Mouse (Mus musculus) inflammation-experienced regulatory T-cells (primary cell): Measurements from ENCODE around the gene Rnf224. TPM values are rescaled to one million over a fixed set of nuclear protein-coding genes. Genes with fewer than 3 reads are reported as not detected.

Experiments
- polyA plus RNA-seq, 2 experiments: library from polyadenylated mRNA; unstranded; fragments of 100-300 nt; shearing (Covaris generic); gene quantifications; one replicate each; pipeline ENCODE4 v1.2.1; 2017

The Rnf224 gene
- not detected for polyA plus RNA-seq

GRCm38 (mm10) chr2:25236614-25237013 lies at the start of gene Rnf224:
Gene Rnf224, minus strand, starts transcription at chr2:25236787.

GRCm38 (mm10) chr2:25271827-25272511 lies 35.4 kb upstream of the Rnf224 start, which contains the start of the genes Ssna1 and Anapc2:
Gene Ssna1, minus strand, starts transcription at chr2:25272438.
Gene Anapc2, plus strand, starts transcription at chr2:25272478.

GRCm38 (mm10) chr2:25262291-25262767 lies 25.7 kb upstream of the Rnf224 start, which contains the start of gene Tprn:
Gene Tprn, plus strand, starts transcription at chr2:25262618.

GRCm38 (mm10) chr2:25255284-25255779 lies 18.7 kb upstream of the Rnf224 start, which contains the start of gene Tmem203:
Gene Tmem203, plus strand, starts transcription at chr2:25255439.

GRCm38 (mm10) chr2:25246183-25247072 lies 9.8 kb upstream of the Rnf224 start, which contains the start of gene AL732309.1:
Gene AL732309.1, minus strand, starts transcription at chr2:25246863.

GRCm38 (mm10) chr2:25242101-25242506 lies 5.5 kb upstream of the Rnf224 start, which contains the start of the genes Rnf208 and Cysrt1:
Gene Rnf208, plus strand, starts transcription at chr2:25242255.
Gene Cysrt1, minus strand, starts transcription at chr2:25242452.

GRCm38 (mm10) chr2:25234050-25234449 lies 2.5 kb downstream of the Rnf224 start, which contains the start of gene Slc34a3:
Gene Slc34a3, minus strand, starts transcription at chr2:25234364.

GRCm38 (mm10) chr2:25224492-25224765 lies 12.2 kb downstream of the Rnf224 start, which contains the start of gene Tubb4b:
Gene Tubb4b, minus strand, starts transcription at chr2:25224702.

GRCm38 (mm10) chr2:25218445-25218844 lies 18.1 kb downstream of the Rnf224 start, which contains the start of gene Fam166a:
Gene Fam166a, plus strand, starts transcription at chr2:25218745.

GRCm38 (mm10) chr2:25214444-25214843 lies 22.1 kb downstream of the Rnf224 start, which contains the start of gene Stpg3:
Gene Stpg3, minus strand, starts transcription at chr2:25214637.

GRCm38 (mm10) chr2:25211121-25211670 lies 25.4 kb downstream of the Rnf224 start, which contains the start of gene Nelfb:
Gene Nelfb, minus strand, starts transcription at chr2:25211489.

GRCm38 (mm10) chr2:25196172-25196954 lies 40.2 kb downstream of the Rnf224 start, which contains the start of gene Tor4a:
Gene Tor4a, minus strand, starts transcription at chr2:25196886.

Other genes with a start within 250 kb of the Rnf224 start
- gene Nsmf, start 182.4 kb downstream of the Rnf224 start, polyA plus RNA-seq = 10 to 100 TPM; 35.8 to 65.7 TPM
- gene Entpd8, start 156.5 kb downstream of the Rnf224 start, polyA plus RNA-seq = 1 to 10 TPM; 1.1 to 2.4 TPM
- gene Noxa1, start 141.6 kb downstream of the Rnf224 start, polyA plus RNA-seq = 10 to 100 TPM in 1 of 2 experiments, 1 to 10 TPM in 1; 3.2 to 10.1 TPM
- gene Nrarp, start 56.0 kb downstream of the Rnf224 start, polyA plus RNA-seq = 1 to 10 TPM; 4.9 to 8.7 TPM
- gene Tor4a, start 39.9 kb downstream of the Rnf224 start, polyA plus RNA-seq = 100 to 1,000 TPM; 105 to 119 TPM
- gene Nelfb, start 25.3 kb downstream of the Rnf224 start, polyA plus RNA-seq = 100 to 1,000 TPM; 141 to 186 TPM
- 1 to 10 TPM in 1 of 2 experiments, under 1 TPM in 1; 0.29 to 1.4 TPM for gene Stpg3, start 22.1 kb downstream of the Rnf224 start, polyA plus RNA-seq
- under 1 TPM; 0.27 to 0.54 TPM for gene Fam166a, start 18.0 kb downstream of the Rnf224 start, polyA plus RNA-seq
- 100 to 1,000 TPM; 172 to 185 TPM for gene Tubb4b, start 12.1 kb downstream of the Rnf224 start, polyA plus RNA-seq
- not detected for gene Slc34a3, start 2.4 kb downstream of the Rnf224 start, polyA plus RNA-seq
- 1 to 10 TPM; 1.2 to 2.0 TPM for gene Rnf208, start 5.5 kb upstream of the Rnf224 start, polyA plus RNA-seq
- gene Cysrt1, start 5.7 kb upstream of the Rnf224 start, polyA plus RNA-seq = not detected
- gene AL732309.1, start 10.1 kb upstream of the Rnf224 start, polyA plus RNA-seq = 10 to 100 TPM in 1 of 2 experiments, 1 to 10 TPM in 1; 6.2 to 11.9 TPM
- gene Tmem203, start 18.7 kb upstream of the Rnf224 start, polyA plus RNA-seq = 10 to 100 TPM; 20.6 to 22.0 TPM
- gene Tprn, start 25.8 kb upstream of the Rnf224 start, polyA plus RNA-seq = 10 to 100 TPM; 17.1 to 22.4 TPM
- 100 to 1,000 TPM; 117 to 137 TPM for gene Ssna1, start 35.7 kb upstream of the Rnf224 start, polyA plus RNA-seq
- gene Anapc2, start 35.7 kb upstream of the Rnf224 start, polyA plus RNA-seq = 100 to 1,000 TPM in 1 of 2 experiments, 10 to 100 TPM in 1; 94.3 to 117 TPM
- gene Tmem210, start 51.4 kb upstream of the Rnf224 start, polyA plus RNA-seq = not detected
- gene Lrrc26, start 53.1 kb upstream of the Rnf224 start, polyA plus RNA-seq = 1 to 10 TPM in 1 of 2 experiments, not detected in 1; 4.0 TPM
- under 1 TPM; 0.41 to 0.78 TPM for gene Grin1, start 82.4 kb upstream of the Rnf224 start, polyA plus RNA-seq
- 10 to 100 TPM; 21.9 to 32.4 TPM for gene Man1b1, start 95.6 kb upstream of the Rnf224 start, polyA plus RNA-seq
- gene Dpp7, start 119.6 kb upstream of the Rnf224 start, polyA plus RNA-seq = 10 to 100 TPM; 21.7 to 25.4 TPM
- 10 to 100 TPM; 30.5 to 53.8 TPM for gene Uap1l1, start 128.9 kb upstream of the Rnf224 start, polyA plus RNA-seq
- gene Sapcd2, start 135.5 kb upstream of the Rnf224 start, polyA plus RNA-seq = under 1 TPM in 1 of 2 experiments, not detected in 1; 0.40 TPM
- under 1 TPM in 1 of 2 experiments, not detected in 1; 0.40 TPM for gene Entpd2, start 159.1 kb upstream of the Rnf224 start, polyA plus RNA-seq
- 1 to 10 TPM; 4.3 to 6.2 TPM for gene Npdc1, start 162.6 kb upstream of the Rnf224 start, polyA plus RNA-seq
- gene Fut7, start 186.5 kb upstream of the Rnf224 start, polyA plus RNA-seq = 10 to 100 TPM in 1 of 2 experiments, 1 to 10 TPM in 1; 8.5 to 21.4 TPM
- gene Abca2, start 191.9 kb upstream of the Rnf224 start, polyA plus RNA-seq = 10 to 100 TPM; 62.8 to 67.6 TPM
- 1 to 10 TPM; 3.4 to 4.3 TPM for gene Clic3, start 220.1 kb upstream of the Rnf224 start, polyA plus RNA-seq
- gene Paxx, start 224.3 kb upstream of the Rnf224 start, polyA plus RNA-seq = 100 to 1,000 TPM in 1 of 2 experiments, 10 to 100 TPM in 1; 95.5 to 104 TPM
- under 1 TPM in 1 of 2 experiments, not detected in 1; 0.37 TPM for gene Ptgds, start 233.3 kb upstream of the Rnf224 start, polyA plus RNA-seq